ENCODE assay signal across 1 mouse cellular context in the genomic region with DNA sequence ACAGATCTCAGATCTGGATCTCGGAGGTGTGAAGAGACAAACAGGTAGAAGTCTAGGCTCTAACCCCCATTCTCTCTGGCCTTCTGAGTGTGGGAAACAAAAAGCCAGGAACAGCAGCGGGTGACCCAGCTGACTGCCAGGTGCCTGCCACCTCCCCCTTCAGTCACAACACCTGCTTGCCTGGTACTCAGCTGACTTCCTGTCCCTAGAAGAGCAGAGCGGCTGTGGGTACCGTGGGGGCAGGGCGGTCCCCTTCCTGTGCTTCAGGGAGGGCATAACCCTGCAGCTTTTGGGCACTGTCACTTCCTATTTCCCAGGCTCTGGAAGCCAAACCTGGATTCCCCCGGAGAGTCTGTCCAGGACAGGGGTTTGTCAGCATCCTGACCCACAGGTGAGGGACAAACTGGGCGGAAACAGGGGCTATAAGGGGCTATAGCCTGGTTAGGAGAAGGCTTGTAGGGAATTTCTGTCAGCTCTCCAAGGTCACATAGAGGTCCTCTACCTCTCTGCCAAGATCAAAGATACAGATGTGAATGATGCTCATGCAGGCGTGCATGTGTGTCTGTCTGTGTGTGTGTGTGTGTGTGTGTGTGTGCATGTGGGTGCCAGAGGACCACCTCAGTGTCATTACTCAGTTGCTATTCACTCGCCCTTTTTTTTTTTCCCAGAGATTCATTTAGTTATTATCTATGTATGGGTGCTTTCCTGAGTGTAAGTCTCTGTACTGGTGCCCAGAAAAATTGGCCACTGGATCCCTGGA.
TF ChIP-seq lines count a peak whose summit lies in the region.

No protein-coding gene starts in this region.

TF ChIP-seq in CH12.LX, 34 proteins besides CTCF, POLR2A, EP300 and RAD21 (continued from another document):
- TF ChIP-seq MAZ (IDR thresholded peaks at IDR 0.05; ENCODE audit: low read depth, low read length) (no peak), UBTF (IDR thresholded peaks at IDR 0.05; ENCODE audit: low read depth, low read length) (no peak), ZMIZ1 (IDR thresholded peaks at IDR 0.05; ENCODE audit: low read depth, low read length) (no peak)
